Mouse (Mus musculus): ENCODE data around the gene Bcl2l11. TPM values are rescaled to one million over a fixed set of nuclear protein-coding genes. Genes with fewer than 3 reads are reported as not detected.

Gene Bcl2l11
- total RNA-seq, 2 experiments from 2014 or later = 9.3 to 10.5 TPM

- intact Hi-C loops (cut with DNase I) = no loop called here
- DNase-seq (ENCODE audit: low spot score in 2 of 2) = no peak
These were observed 62.6 kb downstream of the Bcl2l11 start for GRCm38 (mm10) chr2:128188461-128188860.

GRCm38 (mm10) chr2:128189691-128190090 lies 63.9 kb downstream of the Bcl2l11 start:
- intact Hi-C loops (cut with DNase I) = no loop called here
- no peak for DNase-seq (ENCODE audit: low spot score in 2 of 2)

GRCm38 (mm10) chr2:128190196-128190595 lies 64.4 kb downstream of the Bcl2l11 start:
- intact Hi-C loops (cut with DNase I) = no loop called here
- DNase-seq (ENCODE audit: low spot score in 2 of 2) = no peak

DNA sequence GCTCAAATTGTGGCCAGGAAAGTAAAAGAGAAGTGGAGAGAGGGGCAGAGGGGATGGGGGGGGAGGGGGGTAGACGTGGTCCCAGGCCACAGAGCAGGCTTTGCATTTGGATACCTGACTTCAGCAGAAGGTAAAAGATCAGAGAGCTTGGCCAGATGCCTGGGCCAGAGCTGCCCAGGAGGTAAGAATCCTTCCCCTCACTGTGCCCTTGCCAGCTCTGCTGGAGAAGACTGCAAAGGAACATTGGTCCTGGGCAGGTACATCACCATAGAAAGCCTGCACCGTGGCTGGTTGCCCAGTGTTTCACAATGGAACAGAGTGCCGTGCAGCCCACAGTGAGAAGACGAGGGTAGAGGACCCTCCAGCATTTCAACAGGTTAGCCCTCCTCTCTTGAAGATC lies 67.6 kb downstream of the Bcl2l11 start:
- intact Hi-C loops (cut with DNase I) = no loop called here
- DNase-seq (ENCODE audit: low spot score in 2 of 2) = no peak

DNA sequence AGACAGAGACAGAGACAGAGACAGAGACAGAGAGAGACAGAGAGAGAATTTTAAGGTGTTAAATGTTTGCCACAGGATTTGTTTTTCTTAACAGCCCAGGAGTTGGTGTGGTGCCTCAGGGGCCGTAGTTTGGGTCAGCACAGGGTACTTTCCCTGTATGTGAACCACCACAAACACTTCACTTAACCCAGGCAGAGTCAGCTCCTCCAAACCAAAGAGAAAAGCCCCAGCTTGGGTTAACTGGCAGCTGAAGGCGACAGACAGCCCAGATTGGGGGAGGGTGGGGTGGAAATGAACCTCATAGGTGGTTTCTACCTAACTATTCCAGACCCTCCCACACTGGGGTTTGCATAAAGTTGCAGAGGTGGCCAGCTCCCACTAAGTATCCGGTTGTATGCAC lies 71.5 kb downstream of the Bcl2l11 start:
- DNase-seq (ENCODE audit: low spot score in 2 of 2) = no peak
- intact Hi-C loops (cut with DNase I) = no loop called here

DNA sequence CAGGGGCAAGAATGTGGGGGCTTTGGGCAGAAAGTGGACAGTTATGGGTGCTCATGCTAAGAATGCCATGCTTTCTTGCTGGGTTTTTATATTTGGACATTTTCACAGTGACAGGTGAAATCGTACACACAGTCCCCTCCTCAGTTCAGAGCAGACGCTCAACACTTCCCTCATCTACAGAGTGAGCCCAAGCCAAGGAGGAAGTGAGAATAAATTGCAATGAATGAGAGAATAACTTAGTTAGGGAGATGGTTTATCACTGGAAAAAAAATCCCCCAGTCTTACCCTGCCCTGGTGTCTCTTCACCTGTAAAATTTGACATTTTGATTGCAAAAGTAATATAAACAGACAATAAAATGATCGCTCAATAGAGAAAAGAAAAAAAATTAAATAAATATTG lies 77.3 kb downstream of the Bcl2l11 start:
- intact Hi-C loops (cut with DNase I) = no loop called here
- no peak for DNase-seq (ENCODE audit: low spot score in 2 of 2)

GRCm38 (mm10) chr2:128203749-128204405 lies 78.0 kb downstream of the Bcl2l11 start:
- DNase-seq (ENCODE audit: low spot score in 2 of 2) = no peak
- intact Hi-C loops (cut with DNase I) = no loop called here

GRCm38 (mm10) chr2:128208541-128208940 lies 82.7 kb downstream of the Bcl2l11 start:
- DNase-seq (ENCODE audit: low spot score in 2 of 2) = no peak
- intact Hi-C loops (cut with DNase I) = no loop called here

- intact Hi-C loops (cut with DNase I) = no loop called here
- no peak for DNase-seq (ENCODE audit: low spot score in 2 of 2)
These were observed 84.0 kb downstream of the Bcl2l11 start for GRCm38 (mm10) chr2:128209841-128210329.

DNA sequence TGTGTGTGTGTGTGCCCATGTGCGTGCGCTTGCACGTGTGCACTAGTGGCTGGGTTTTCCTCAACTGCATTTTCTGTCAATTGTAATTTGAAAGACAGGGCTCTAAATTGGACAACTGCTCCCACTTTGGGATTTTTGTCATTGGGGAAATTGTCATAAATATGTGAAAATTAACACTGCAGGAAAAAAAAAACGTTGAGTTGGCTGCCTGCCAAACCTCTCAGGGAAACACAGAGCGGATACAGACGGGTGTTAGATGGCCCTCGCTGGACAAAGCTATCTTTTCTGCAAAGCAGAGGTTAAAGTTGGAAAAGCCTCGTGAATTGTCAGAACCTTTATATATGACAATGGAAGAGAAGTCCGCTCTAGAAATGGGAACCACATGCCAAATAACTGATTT lies 84.5 kb downstream of the Bcl2l11 start:
- intact Hi-C loops (cut with DNase I) = no loop called here
- DNase-seq (ENCODE audit: low spot score in 2 of 2) = no peak

GRCm38 (mm10) chr2:128211022-128211880 lies 85.4 kb downstream of the Bcl2l11 start:
- intact Hi-C loops (cut with DNase I) = no loop called here
- no peak for DNase-seq (ENCODE audit: low spot score in 2 of 2)

DNA sequence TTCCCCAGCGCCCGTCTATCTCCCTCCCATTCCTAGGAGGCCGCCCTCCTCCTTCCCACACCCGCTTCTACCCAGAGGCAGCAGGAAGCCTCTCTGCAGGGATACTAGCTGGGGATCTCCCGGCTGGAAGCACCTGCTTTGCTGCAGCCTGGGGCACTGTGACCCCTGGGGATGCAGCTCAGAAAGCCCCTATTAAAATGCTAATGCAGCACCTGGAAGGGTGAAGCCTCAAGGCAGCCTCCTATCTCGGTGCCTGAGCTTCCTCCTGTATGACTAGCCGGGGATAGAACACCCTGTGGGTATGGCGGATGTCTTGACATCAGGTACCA lies 86.0 kb downstream of the Bcl2l11 start:
- intact Hi-C loops (cut with DNase I) = no loop called here

More for the DNA sequence above, 86.0 kb downstream of the Bcl2l11 start:
- no peak for DNase-seq (ENCODE audit: low spot score in 2 of 2)
